Mouse (Mus musculus) gonadal fat pad, adult 2 months (tissue): ENCODE measurements at regions not wholly inside any gene's neighbourhood (a gene's known extent, or its start where the extent isn't known, plus 50 kb on each side); places are given as distances from the start of the nearest gene placed in this dataset.
"Not testable (repeated sequence)": the region's sequence is repeated elsewhere in the genome, so short reads cannot be mapped to it uniquely, and the experiment has no call there.

Source experiments
- DNase-seq: peaks from one replicate; pipeline ENCODE4 v3.0.0-alpha.2; 2012; ENCODE audit warnings: low read depth

DNA sequence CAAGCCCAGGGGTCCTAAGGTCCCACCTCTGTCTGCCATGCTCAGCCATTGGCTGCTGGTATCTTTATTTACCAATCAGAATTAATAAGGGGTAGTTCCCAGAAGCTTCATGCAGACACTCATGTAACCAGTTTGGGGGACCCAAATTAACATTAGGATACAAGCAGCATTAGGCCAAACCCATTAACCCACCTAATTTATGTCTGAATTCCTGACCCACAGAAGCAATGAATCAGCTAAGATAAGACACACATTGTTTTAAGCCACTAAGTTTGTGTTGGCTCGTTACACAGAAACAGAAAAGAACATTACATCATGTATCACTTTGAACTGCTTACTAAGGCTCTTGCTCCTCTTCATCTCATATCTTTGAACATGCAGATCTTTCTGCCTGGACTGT is 461.0 kb downstream of the Lmo7 start:
- DNase-seq = peak; percentile 1

GRCm38 (mm10) chr14:102181269-102181668 is 451.5 kb downstream of the Lmo7 start:
- no peak for DNase-seq

DNA sequence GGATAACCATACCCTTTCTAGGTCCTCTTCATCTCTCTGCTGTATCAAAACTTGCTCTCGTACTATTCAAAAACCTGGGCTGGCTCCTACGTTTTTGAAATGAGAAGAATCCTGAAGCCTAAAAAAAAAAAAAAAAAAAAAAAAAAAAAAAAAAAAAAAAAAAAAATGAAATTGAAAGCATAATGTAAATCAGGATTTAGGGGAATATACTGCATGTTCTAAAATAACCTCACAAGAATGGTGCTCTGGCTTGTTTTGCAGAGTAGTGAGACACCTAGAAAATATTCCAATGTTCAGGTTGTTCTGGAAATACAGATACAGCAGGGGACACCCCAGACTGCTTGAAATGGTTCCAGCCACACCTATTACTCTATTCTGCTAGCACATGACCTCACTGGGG is 442.0 kb downstream of the Lmo7 start:
- no peak for DNase-seq

DNA sequence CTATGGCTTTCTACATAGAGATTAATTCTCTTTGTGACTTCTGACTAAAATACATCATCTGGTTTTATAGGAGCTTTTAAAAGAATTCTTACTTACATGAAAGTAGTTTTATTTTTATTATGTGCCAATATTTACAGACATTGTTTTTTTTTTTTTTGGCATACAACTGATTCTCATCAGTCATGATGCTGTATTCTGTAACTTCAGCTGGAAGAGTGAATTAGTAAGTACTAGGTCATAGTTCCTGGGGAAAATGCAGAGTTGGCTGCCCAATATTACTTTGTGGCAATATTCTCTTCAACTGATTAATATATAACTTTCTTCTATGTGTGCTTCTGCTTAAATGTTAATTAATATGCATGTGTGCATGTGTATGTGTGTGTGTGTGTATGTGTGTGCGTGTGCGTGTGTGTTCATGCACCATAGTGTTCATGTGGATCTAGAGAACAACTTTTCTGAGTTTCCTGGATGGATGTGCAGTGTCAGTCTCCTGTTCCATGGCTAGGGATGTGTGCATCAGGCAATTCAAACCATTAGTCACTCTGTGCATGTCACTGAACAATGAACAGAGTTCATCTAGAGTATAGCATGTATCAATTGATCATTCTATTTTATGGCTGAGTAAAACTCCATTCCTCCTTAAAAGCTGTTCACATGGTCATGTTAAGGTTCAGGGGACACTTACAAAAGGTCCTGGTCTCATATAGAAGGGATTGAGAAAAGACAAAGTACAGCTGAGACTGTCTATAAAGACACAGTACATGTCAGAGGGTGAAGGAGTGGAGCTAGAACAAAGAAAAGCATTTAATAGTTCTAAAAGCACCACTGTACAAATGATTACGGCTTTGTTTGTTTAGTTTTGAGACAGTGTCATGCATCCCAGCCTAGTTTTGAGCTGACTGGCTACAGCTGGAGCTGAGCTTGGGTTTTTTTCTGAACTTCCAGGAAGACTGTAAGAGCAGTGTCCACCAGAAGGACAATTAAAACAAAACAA is 431.8 kb downstream of the Lmo7 start:
- no peak for DNase-seq

DNA sequence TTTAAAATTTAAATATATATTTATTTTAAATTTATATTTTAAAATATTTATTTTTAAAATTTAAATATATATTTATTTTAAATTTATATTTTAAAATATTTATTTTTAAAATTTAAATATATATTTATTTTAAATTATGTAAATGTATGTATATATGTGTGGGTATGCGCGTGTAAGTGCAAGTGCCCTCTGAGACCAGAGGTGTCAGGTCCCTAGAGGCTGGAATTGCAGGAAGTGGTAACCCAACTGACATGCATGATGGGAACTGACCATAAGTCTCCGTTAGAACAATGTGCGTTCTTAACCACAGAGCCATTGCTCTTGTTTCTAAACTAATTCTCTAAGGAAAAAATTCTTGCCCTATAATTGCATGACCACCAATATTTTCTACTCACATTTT is 420.7 kb downstream of the Lmo7 start:
- not testable (repeated sequence) for DNase-seq

DNA sequence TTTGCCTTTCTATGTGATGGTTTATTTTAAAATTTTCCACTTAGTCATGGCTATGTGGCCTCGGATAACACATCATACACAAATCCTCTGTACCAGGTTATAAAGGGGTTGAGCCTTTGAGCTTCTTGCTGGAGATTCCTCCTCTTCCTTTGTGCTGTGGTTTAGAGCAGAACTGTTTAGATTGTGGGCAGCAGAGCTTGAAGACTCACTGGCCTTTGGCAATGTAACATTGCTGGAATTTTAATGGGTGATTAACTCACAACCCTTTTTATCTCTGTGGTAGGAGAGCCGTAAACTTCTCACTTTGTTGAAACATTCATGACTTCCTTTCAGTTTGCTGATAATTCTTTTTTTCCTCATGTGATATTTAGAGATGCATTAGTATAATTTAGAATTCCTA is 413.0 kb downstream of the Lmo7 start:
- DNase-seq = no peak

DNA sequence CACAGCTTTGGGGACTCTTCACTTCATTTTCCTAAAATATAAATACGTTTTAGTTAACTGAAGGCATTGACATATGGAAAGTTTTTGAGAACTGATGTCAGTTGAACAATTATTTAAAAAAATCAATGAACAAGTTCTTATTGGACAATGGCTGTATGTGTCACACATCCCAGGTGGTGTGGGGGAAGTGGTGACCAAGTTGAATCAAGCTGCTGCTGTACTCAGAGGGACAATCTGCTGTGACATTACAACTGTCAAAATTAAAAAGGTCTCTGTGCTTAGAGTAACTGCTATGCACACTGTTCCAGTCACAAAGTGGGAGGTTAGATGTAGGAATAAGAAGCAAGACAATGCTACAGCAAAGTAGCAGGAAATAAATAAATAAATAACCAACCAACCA is 409.2 kb downstream of the Lmo7 start:
- no peak for DNase-seq

DNA sequence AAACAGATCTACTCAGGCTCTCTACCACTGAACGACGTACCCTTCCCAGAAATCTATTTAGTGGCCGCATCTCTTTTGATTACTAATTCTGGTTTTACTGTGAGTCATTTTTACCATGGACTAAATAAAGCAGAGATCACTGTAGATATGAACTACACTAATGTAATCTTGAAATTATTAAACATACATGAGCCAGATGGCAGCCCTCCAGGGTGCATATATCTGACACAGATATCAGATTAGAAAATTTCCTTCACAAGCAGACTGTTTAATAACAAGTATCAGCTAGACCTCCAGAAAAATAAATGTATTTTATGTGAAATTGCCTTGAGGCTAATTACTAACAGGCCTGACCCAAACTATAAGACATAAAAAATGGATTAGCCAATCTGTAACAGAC is 388.4 kb downstream of the Lmo7 start:
- no peak for DNase-seq

GRCm38 (mm10) chr14:102106165-102106564 is 376.4 kb downstream of the Lmo7 start:
- DNase-seq = no peak

DNA sequence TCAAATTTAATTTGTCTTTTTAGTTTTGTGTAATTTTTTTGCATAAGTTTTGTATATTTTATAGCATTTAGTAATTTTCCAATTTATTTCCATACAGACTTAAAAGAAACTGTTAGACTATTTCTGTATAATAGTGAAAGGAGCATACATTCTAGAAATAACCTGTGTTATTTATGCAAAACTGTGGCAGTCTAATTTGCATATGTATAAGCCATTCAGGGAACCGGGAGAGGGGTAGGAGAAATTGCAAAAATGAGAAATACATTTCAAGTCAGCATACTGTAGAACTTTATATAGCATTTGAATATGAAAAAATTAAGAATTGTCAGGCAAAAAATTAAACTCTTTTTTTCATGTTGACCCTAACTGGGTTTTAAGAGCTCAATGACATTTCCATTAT is 364.3 kb downstream of the Lmo7 start:
- no peak for DNase-seq

DNA sequence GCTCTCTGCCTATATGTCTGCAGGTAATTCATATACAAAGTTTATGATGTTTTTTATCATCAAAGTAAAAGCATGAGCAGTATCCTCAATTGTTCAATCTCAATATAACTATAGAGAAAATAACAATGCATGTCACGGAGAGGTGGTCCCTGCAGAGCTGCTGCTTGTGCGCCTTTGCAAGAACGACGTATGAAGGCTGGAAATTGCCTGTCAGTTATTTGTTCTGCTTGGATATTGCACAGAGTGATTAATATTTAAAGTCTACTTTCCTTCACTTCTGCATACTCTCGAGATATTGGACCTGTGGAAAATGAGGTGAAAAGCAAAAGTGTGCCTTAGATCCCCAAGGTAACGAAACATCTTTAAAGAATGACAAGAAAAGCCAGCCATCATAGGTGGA is 362.8 kb downstream of the Lmo7 start:
- DNase-seq = no peak

- no peak for DNase-seq
Measured at GRCm38 (mm10) chr14:102048932-102049331, 319.2 kb downstream of the Lmo7 start.

- DNase-seq = no peak
Measured at GRCm38 (mm10) chr14:102048485-102048884, 318.7 kb downstream of the Lmo7 start.

- no peak for DNase-seq
Measured at GRCm38 (mm10) chr14:102038145-102038544, 308.4 kb downstream of the Lmo7 start.

DNA sequence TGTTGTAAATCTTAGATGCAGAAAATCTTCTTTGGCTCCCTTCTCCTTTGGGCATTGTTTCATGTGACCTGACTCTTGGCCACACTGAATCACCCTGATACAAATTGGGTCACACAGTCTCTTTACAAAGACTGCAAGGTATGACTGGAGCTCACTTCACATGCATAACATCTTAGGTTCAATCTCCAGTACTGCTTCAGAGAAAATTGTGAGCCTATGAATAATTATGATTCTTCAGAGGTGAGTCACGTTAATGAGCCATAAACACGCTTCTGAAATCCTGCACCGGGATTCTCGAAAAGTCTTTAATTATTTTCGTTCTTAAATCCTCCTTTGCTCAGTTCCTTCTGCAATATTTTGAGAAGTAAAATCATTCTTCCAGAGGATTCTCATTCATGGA is 307.7 kb downstream of the Lmo7 start:
- no peak for DNase-seq

- DNase-seq = no peak
Measured at GRCm38 (mm10) chr14:102031047-102031903, 301.5 kb downstream of the Lmo7 start.

DNA sequence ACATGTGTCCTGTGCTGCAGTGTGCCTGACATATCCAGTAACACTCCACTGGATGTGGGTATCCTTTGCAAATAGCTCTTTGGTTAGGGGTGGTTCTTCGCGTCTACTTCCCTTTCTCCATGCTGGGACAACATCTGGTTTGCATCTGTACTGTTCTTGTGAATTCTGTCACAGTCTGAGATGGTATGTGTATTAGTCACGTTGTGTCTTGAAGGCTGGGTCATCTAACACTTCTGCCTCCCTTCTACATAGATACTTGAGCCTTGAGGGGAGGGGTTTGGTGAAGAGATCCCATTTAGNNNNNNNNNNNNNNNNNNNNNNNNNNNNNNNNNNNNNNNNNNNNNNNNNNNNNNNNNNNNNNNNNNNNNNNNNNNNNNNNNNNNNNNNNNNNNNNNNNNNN is 294.9 kb downstream of the Lmo7 start:
- no peak for DNase-seq

GRCm38 (mm10) chr14:102020161-102020605 is 290.4 kb downstream of the Lmo7 start:
- DNase-seq = no peak

- DNase-seq = no peak
Measured at GRCm38 (mm10) chr14:102019320-102019719, 289.6 kb downstream of the Lmo7 start.

GRCm38 (mm10) chr14:102016572-102016971 is 286.8 kb downstream of the Lmo7 start:
- DNase-seq = no peak

DNA sequence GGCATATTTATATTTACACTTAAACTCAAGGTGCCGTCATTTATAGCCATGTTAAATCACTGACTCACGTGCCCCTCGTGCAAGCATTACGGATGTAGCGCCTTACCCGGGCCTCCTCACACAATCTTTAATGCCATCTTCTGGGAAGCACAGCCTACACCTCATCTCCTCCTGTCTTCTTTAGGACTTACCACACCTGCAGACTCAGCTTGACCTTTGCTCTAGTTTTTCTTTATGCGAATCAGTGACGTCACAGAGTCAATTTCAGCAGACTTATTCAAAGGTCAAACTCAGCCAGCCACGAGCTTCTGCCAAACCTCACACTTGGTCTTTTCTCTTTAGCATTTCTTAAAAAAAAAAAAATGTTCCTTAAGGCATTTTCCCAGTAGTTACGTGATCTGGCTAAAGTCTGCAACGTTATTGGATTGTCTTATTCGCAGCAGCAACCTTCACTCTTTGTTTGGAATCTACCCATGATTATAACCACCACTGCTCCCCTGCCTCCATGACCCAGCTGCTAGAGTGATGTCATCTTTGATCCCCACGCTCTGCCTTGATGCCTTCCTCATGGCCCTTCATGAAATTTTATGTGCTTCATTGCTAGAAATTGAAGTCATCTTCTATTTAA is 285.3 kb downstream of the Lmo7 start:
- DNase-seq = no peak

DNA sequence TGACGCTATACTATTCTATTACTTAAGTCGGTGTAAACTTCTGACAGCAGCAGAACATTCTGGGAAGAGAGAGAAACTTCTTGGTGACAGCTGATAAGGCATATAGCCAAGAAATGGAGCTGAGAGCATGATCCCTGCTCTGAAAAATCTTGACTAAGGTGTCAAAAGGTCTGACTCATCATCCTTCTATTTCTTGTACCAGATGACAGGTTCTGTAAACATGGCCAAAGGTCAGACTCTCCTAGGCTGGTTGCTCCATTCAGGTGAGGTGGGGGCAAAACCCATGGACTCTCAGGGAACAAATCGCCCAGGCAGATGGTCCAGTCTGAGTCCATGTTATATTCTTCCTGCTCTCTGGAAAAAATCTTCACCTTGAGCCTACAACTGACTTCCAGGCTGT is 283.5 kb downstream of the Lmo7 start:
- no peak for DNase-seq
